Mouse (Mus musculus) neutrophil, adult 5-6 weeks (primary cell): Measurements from ENCODE around the gene Prkd3. TPM values are rescaled to one million over a fixed set of nuclear protein-coding genes. Genes with fewer than 3 reads are reported as not detected.

Experiments
- total RNA-seq: library from RNA; stranded (forward); fragments of 200-1000 nt; gene quantifications from 2 replicates; pipeline ENCODE4 v1.2.3, GENCODE M21; 2017

Gene Prkd3
- total RNA-seq, 1 experiment from 2014 or later = 46.9 TPM

Other genes starting within 250 kb of the Prkd3 start
- 26.3 and 32.7 TPM in 2 replicates for gene Heatr5b, start 185.5 kb downstream of the Prkd3 start, total RNA-seq
- 41.1 and 60.0 TPM in 2 replicates for gene Gpatch11, start 185.2 kb downstream of the Prkd3 start, total RNA-seq
- gene Eif2ak2, start 138.2 kb downstream of the Prkd3 start, total RNA-seq = 43.1 and 52.8 TPM in 2 replicates
- not detected in 2 replicates for gene Sult6b1, start 113.8 kb downstream of the Prkd3 start, total RNA-seq
- gene Cebpzos, start 104.3 kb downstream of the Prkd3 start, total RNA-seq = 35.7 and 39.7 TPM in 2 replicates
- gene Cebpz, start 83.8 kb downstream of the Prkd3 start, total RNA-seq = 116 and 117 TPM in 2 replicates
- gene Ndufaf7, start 83.7 kb downstream of the Prkd3 start, total RNA-seq = 30.1 and 30.5 TPM in 2 replicates
- 0.74 and 1.9 TPM in 2 replicates for gene Qpct, start 31.1 kb upstream of the Prkd3 start, total RNA-seq